ENCODE assay signal across 14 mouse cellular contexts in the genomic region with DNA sequence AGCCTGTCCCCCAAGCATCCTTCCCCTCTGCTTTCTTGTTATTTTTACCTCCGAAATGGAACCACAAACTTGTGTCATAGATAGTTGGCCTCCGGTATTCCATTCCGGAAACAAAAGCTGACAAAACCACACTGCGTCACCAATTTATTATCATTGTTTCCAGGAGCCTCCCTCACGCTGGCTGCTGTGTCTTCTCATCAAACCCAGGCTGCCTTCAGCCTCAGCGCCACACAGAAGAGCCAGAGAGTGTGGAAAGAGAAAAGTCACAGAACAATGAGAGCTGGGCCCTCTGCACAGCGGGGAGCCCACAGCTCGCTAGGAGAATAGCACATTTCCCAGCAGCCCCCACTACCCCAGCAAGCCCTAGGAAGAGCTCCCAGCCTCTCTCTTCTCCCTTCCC. TPM values are rescaled to one million over a fixed set of nuclear protein-coding genes. Genes with fewer than 3 reads are reported as not detected.
A peak's percentile ranks its signal among the peaks of the same experiment; 100 is the strongest.
DNase-seq lines count a peak whose midpoint lies in the region; ATAC-seq and TF ChIP-seq lines count a peak whose summit lies in the region.
"Had no signal": no experiment of that assay in that cellular context is flagged by ENCODE, and none has a peak within 500 bp of the region (broad histone marks: within the 10 kb centered on the region; RNA-seq: fewer than 3 reads in every experiment).

No protein-coding gene starts in this region.

- H3K4me2 ChIP-seq in midbrain, embryonic 16.5 days (ENCODE audit: low read length) = no peak overlapping the region
- 0 out of 2 replicates have a peak overlapping the region, but pooled peaks have one; percentile 8 for H3K4me2 ChIP-seq in hindbrain, postnatal 0 days (ENCODE audit: low read depth, low read length)

- 34% methylated on average over 8 of the region's 8 CpGs for WGBS in midbrain, embryonic 10.5 days
- 28% methylated on average over 8 of the region's 8 CpGs for WGBS in midbrain, embryonic 16.5 days
- WGBS in hindbrain, postnatal 0 days = 23% methylated on average over 8 of the region's 8 CpGs

- peaks cover 41% of the 10 kb centered on the region for H3K4me1 ChIP-seq in midbrain, embryonic 10.5 days
- H3K4me1 ChIP-seq in midbrain, embryonic 16.5 days (ENCODE audit: control insufficient read depth, insufficient read depth, low read length) = peaks cover 4% of the 10 kb centered on the region
- no peaks in the 10 kb centered on the region for H3K4me1 ChIP-seq in hindbrain, postnatal 0 days (ENCODE audit: insufficient read depth, low read length)

- no peak overlapping the region for H3K9ac ChIP-seq in midbrain, embryonic 16.5 days (ENCODE audit: low read depth, low read length)
- H3K9ac ChIP-seq in hindbrain, postnatal 0 days (replicated peaks; ENCODE audit: low read length) = no peak overlapping the region

- no peak for TF ChIP-seq CTCF in hindbrain, postnatal 0 days (IDR thresholded peaks at IDR 0.05; ENCODE audit: low read depth)

- peaks cover 38% of the 10 kb centered on the region for H3K36me3 ChIP-seq in midbrain, embryonic 10.5 days
- H3K36me3 ChIP-seq in midbrain, embryonic 16.5 days (ENCODE audit: control insufficient read depth, insufficient read depth, low read length) = no peaks in the 10 kb centered on the region
- H3K36me3 ChIP-seq in hindbrain, postnatal 0 days (ENCODE audit: insufficient read depth, low read length) = no peaks in the 10 kb centered on the region

- H3K27me3 ChIP-seq in midbrain, embryonic 10.5 days (ENCODE audit: low read depth, poor library complexity, severe bottlenecking) = no peaks in the 10 kb centered on the region
- no peaks in the 10 kb centered on the region for H3K27me3 ChIP-seq in midbrain, embryonic 16.5 days (ENCODE audit: control insufficient read depth, insufficient read depth, low read depth, low read length)
- H3K27me3 ChIP-seq in hindbrain, postnatal 0 days (ENCODE audit: insufficient read depth, low read length) = no peaks in the 10 kb centered on the region

- peak; percentile 23 for DNase-seq in midbrain, embryonic 10.5 days (ENCODE audit: low spot score)
- DNase-seq in embryo, embryonic 10.5 days (ENCODE audit: low spot score) = peak; percentile 19
- DNase-seq in hindbrain, postnatal 0 days (ENCODE audit: low spot score) = peak; percentile 40
- peak; percentile 66 for DNase-seq in retina, postnatal 1 day
- DNase-seq in thymus, postnatal 10 days (ENCODE audit: low spot score in 2 of 2) = no peak
- DNase-seq in lung, postnatal 10 days = no peak
- DNase-seq: gastrocnemius, postnatal 14 days; kidney, adult 11 months; right cerebral cortex, postnatal 4 days had no signal

- no peaks in the 10 kb centered on the region for H3K9me3 ChIP-seq in midbrain, embryonic 10.5 days (replicated peaks)
- H3K9me3 ChIP-seq in midbrain, embryonic 16.5 days (replicated peaks; ENCODE audit: control insufficient read depth, low read length, poor library complexity, severe bottlenecking) = no peaks in the 10 kb centered on the region
- no peaks in the 10 kb centered on the region for H3K9me3 ChIP-seq in hindbrain, postnatal 0 days (ENCODE audit: low read length)

- ATAC-seq in midbrain, embryonic 16.5 days = no peak
- ATAC-seq in hindbrain, postnatal 0 days = peak; percentile 24; the same call in 1 of the 2 replicates

- no peak overlapping the region for H3K4me3 ChIP-seq in midbrain, embryonic 10.5 days
- no peak overlapping the region for H3K4me3 ChIP-seq in midbrain, embryonic 16.5 days (ENCODE audit: low read depth, low read length)
- no peak overlapping the region for H3K4me3 ChIP-seq in hindbrain, postnatal 0 days (ENCODE audit: low read length)

- H3K27ac ChIP-seq in midbrain, embryonic 10.5 days (replicated peaks) = peak overlapping the region; percentile 74
- no peak overlapping the region for H3K27ac ChIP-seq in midbrain, embryonic 16.5 days (ENCODE audit: low read length)
- no peak overlapping the region for H3K27ac ChIP-seq in hindbrain, postnatal 0 days
- H3K27ac ChIP-seq: macrophage had no signal

RNA-seq across cellular contexts. Expression of gene Prmt8, which starts 46.1 kb away (rescaled TPM):
- polyA plus RNA-seq in midbrain, embryonic 10.5 days (2016; fragmentation: Nextera tagmentation; extraction: Ambion mirVana) = 18.3 and 22.1 TPM in 2 replicates
- 26.1 and 26.6 TPM in 2 replicates for polyA plus RNA-seq in midbrain, embryonic 16.5 days (2015; fragmentation: Nextera tagmentation; extraction: Ambion mirVana)
- 24.9 and 28.7 TPM in 2 replicates for total RNA-seq in hindbrain, postnatal 0 days (2014; rRNA removed)
- polyA plus RNA-seq in hindbrain, postnatal 0 days (2015; fragmentation: Nextera tagmentation; extraction: Ambion mirVana) = 31.7 and 35.5 TPM in 2 replicates
- total RNA-seq: gastrocnemius, postnatal 14 days had no signal
- polyA plus RNA-seq: heart, embryonic 16.5 days; liver, embryonic 16.5 days; macrophage; stomach, embryonic 16.5 days had no signal

Comparison
In these comparisons a context has a peak if more than half of its experiments do, and no peak if none do; other contexts are left out.
1. DNase-seq: peak in midbrain, embryonic 10.5 days (single experiment), embryo, embryonic 10.5 days (single experiment), hindbrain, postnatal 0 days (single experiment) and retina, postnatal 1 day (single experiment); none in thymus, postnatal 10 days (0 of 2) and lung, postnatal 10 days (single experiment).